10 mouse cellular contexts compared by ENCODE assay signal in the genomic region with DNA sequence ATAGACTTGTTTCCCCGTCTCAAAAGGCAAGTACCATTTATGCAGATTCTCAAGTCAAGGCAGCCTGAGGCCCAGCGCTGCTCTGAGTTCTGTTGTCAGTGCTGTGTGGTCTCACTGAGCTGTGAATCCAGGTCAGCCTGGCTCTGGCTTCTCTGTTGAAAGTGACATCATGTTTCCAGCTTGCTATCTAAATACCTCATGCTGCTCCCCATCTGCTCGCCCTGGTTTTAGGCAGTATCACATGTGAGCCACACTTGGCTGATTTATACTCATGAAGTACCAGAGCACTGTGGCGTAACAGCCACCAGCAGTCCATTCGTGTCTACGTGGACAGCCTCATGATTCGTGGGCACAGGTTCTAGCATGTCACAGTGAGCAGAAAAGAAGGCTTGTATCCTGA.
DNase-seq lines count a peak whose midpoint lies in the region; ATAC-seq lines count a peak whose summit lies in the region.
"Had no signal": no experiment of that assay in that cellular context is flagged by ENCODE, and none has a peak within 500 bp of the region (broad histone marks: within the 10 kb centered on the region; RNA-seq: fewer than 3 reads in every experiment).

No protein-coding gene starts in this region.

- DNase-seq in layer of hippocampus, adult 11-12 months (ENCODE audit: low spot score), result peak; percentile 22
- no peak for DNase-seq in layer of hippocampus, adult 9-10 months (ENCODE audit: low spot score)
- peak; percentile 97 for DNase-seq in cerebellum, adult 9-11 months
- DNase-seq in retina, adult 2 months (ENCODE audit: low read depth, low spot score), result peak; percentile 26
- DNase-seq in urinary bladder, postnatal 36 days (ENCODE audit: low spot score in 2 of 2), result no peak
- DNase-seq in adrenal gland, postnatal 14 days, result no peak
- DNase-seq: kidney, postnatal 36 days; thymus, postnatal 4 days had no signal

- ATAC-seq in cerebellum, adult (ENCODE audit: insufficient number of reproducible peaks, low FRiP score, low TSS enrichment), result peak; percentile 90
- ATAC-seq: inflammation-experienced regulatory T-cells, adult 6 months had no signal

Comparison
In these comparisons a context has a peak if more than half of its experiments do, and no peak if none do; other contexts are left out.
1. DNase-seq: peak in layer of hippocampus, adult 11-12 months (single experiment), cerebellum, adult 9-11 months (single experiment) and retina, adult 2 months (single experiment); none in layer of hippocampus, adult 9-10 months (single experiment), urinary bladder, postnatal 36 days (0 of 2) and adrenal gland, postnatal 14 days (single experiment).